Mouse (Mus musculus) bone marrow macrophage, adult 2 months (primary cell): ENCODE data around the gene Plxdc1.

ENCODE experiments used
- CTCF ChIP-seq: IDR thresholded peaks from 2 replicates; pipeline ENCODE4 v1.5.1; 2012; ENCODE audit warnings: low read depth, mild to moderate bottlenecking, low read length, moderate library complexity
- POLR2A ChIP-seq: IDR thresholded peaks from 2 replicates; pipeline ENCODE4 v1.6.1; 2012; ENCODE audit warnings: mild to moderate bottlenecking, low read depth, low read length, borderline replicate concordance

- no peak for TF ChIP-seq POLR2A
- TF ChIP-seq CTCF, result no peak
Observed at GRCm38 (mm10) chr11:97954469-97955141, 31.6 kb downstream of the Plxdc1 start.
